Mouse (Mus musculus) NIH3T3 (cell line): Measurements from ENCODE around the gene AL607142.1.

ENCODE experiments used
- DNase-seq: peaks from one replicate; pipeline ENCODE4 v3.0.0-alpha.2; 2012; ENCODE audit warnings: low read depth

The AL607142.1 gene

DNA sequence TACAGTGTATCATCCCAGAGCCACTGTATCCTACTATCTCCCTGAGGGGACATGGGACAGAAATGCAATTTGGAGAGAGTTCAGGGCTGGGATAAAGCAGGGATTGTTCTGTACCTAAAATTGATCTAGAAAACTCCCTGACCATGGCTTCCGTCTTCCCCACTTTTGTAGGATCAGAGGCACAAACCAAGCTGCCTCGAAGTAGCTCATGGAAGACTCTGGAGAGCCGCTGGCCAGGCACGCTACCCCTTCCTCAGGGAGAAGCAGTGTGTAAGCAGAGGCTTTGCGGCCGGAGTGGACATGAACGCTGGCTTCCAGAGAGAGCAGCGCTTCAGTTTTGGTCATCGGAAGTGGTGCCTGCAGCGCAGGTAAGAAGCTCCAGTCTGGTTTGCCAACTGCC is at the start of gene AL607142.1:
TSS of gene AL607142.1 (plus strand) at position 301 of the 400 bp plus-strand sequence.
- no peak for DNase-seq

DNA sequence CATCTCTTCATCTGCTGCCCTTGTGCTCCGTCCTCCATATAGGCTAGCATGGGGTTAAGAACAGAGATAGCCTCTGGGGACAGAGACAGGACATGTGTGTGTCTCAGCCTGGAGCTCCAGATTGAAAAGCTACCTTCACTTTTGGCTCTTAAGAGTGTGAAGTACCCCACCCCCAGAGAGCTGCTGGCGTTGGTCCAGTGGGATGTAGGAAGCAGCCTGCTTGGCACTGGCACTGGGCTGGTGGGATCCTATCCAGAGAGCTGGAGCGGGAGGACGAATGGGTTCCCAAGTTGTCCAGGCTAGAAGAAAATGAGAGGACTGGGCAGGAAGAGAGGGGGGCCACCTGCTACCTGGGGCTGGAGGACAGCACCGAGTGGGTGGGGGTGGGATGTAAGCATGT is 46.4 kb upstream of the AL607142.1 start:
- DNase-seq: no peak

DNA sequence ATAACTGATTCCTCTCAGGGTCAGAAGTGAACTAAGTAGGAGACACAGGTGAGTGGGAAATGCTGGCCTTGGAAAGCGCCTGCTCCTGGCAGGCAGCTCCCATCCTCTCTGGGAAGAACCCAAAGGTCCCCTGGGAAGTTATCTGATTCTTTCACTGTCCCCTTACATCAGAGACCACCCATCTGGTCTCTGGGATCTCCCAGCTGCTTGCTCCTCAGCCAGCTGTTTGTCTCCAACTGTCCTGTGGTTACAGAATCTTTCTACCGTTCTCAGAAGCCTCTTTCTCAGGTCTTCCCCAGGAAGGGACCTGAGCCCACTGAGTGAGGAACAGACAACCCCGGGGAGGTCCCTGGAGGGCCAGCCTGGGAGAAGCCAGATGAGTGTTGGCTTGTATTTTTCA is 42.4 kb upstream of the AL607142.1 start:
- DNase-seq: peak; percentile 57

DNA sequence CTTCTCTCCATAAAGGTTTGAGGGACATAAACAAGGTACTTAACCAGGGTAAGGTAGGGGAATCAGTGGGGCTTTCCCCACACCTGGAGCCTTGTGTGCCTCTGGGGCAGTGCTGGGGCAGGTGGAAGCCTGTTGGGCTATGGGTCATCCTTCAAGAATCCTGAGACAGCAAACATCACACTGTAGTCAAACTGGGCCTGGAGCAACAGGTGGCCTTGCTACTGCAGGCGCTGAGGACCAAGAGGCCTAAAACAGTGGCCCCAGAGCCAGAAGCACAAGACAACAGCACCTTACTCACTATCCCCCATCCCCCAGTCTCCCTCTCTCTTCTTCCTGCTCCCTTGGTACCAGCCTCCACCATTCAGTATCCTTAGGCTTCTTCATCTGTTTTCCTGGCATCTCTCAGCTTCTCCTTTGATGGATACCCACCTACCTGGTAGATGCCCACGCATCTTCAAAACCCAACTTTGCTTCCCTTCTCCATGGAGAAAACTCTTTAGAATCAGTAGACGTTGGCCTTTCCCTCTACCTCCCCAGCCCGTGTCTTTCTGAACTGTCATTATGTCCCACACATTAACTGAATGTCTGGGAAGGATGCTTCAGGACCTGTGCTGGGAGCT is 41.5 kb upstream of the AL607142.1 start:
- DNase-seq: no peak

DNA sequence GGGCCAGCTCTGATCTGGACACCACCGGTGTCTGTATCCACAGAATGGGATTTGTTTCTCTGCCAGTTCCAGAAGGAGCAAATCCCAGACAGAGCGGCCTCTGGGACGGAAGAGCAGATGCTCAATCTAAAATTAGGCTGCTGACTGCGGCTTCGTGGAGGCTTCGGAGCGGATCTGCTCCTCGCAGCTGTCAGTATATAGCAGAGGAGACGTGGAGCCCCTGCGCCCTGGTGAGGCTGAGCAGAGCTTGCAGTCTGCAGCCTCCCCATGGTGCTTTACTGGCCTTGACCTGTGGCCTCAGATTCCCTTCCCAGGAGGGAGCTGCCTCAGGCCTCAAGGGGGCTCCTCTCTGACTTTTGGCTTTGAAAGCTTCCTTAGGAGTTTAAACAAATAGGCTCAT is 40.7 kb upstream of the AL607142.1 start:
- DNase-seq: no peak

DNA sequence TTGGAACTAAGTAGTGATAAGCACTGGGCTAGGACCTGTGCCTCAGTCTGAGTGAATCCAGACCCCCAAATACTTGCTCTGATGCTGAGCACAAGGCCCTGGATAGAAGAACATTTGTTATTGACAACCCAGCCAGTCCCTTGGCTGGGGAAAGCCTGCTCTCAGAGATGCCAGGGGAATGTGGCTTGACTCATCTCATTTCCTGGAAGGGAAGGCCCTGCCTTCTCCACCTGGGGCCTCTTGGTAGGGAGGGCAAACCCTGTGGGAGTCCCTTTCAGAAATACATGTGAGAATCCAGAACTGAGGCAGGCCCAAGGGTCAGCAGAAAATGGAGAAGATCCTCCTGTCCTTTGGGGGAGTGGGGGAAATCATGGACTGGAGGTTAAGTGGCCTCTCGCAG is 37.1 kb upstream of the AL607142.1 start:
- DNase-seq: peak; percentile 82

DNA sequence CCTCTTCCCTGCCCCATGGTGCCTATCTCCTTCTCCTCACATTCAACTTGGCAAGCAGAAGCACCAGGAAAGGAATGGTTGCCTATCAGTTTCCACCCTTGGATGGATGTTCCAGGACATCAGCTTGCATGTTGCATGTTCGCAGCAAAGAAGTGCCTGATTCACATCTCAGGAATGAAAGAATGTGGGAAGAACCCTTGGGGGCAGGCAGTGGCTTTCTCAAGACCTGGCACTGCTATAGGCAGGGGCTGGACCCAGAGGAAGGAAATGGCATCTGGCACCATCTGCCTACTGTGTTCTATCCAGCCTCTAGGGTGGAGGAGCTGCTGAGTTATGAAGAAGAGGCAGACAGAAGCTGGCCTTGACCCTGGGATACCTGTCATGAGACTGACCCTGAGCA is 34.9 kb upstream of the AL607142.1 start:
- DNase-seq: peak; percentile 81

DNA sequence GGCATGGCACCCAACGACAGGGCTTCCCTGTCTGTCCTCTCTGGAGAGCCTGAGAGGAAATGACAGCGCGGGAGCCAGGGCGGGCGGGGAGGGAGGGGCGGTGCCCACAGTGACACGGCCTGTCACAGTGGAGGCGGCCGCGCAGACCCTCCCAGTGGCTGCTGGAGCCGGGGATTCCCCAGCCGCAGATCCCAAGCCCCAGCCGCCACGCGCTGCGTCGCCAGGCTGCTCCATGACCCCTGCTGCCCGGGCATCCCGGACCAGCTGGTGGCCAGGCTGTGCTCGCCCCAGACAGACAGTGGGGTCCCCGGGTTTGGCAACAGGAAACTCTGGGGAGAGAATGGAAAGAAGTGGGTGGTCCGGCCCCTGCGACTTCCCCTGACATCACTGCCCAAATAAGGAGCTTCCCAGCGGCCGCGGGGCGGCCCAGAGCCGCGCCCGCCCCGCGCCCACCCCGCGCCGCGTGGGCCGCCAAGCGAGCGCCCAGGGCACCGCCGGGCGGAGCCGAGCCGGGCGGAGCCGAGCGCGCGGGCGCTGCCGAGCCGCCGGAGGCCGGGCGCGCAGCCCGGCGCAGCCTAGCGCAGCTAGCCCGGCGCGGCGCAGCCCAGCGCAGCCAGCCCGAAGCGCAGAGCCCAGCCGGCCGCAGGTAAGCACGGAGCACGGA is 32.3 kb upstream of the AL607142.1 start:
- DNase-seq: peak; percentile 81

DNA sequence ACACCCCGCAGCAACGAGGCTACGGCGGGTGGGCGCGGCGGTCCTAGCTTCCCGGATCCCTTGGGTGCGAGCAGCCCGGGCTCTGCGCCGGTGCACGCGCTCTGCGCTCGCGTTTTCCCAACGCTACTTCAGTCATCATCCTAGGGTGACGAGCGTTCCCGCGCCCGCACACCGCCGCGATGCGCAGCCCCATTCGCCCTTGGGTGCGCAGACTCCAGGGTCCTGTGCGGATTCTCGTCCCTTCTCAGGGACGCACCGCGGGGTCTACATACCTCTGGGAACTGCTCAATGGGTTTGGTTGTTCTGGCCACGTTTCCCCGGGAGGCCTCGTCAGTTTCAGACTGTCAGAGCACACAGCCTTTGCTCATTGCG is 31.8 kb upstream of the AL607142.1 start:
- DNase-seq: no peak

DNA sequence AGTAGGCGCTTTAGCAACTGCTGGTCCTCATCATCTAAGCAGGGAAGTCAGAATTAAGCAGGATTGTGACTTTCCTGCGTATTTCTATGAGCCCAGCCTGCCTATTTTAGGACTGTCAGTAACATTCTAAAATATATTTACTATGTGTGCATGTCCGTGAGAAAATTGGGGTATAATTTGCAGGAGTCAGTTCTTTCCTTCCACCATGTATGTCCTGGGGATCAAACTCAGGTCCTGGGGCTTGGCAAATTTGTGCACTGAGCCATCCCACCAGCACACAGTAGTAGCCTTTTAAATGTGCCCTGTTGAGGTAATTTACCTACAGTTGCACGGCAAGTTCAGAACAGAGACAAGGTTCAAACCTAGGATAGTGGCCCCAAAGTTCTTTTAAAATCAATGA is 28.5 kb upstream of the AL607142.1 start:
- DNase-seq: no peak

DNA sequence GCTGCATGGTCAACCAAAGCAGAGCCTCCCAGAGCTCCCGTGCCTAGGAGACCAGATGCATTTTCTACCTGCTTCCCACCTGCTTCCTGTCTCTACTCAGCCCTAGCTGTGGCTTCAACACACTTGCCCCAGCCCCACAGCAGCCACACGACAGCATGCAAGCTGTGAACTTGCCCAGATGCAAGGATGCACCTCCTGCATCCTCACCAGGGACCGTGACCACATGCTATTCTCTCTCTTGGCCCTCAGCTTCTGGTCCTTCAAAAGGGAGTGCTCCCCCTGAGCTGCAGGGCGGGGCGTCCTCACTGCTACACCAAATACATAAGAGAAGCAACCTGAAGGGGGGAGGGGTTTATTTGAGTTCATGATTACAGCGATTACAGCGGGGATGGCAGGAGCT is 27.8 kb upstream of the AL607142.1 start:
- DNase-seq: no peak

DNA sequence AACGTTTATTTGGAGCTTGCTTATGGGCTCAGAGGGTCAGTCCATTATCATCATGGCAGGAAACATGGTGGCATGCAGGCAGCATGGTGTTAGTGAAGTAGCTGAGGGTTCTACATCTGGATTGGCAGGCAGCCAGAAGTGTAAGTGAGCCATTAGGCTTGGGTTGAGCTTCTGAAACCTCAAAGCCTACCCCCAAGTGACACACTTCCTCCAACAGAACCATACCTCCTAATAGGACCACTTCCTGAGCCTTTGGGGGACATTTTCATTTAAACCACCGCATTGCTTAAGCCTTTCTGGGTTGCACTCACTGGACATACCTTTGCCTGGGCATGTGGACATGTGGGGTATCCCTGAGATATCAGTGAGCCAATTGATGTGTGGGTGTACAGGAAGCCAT is 23.3 kb upstream of the AL607142.1 start:
- no peak for DNase-seq

DNA sequence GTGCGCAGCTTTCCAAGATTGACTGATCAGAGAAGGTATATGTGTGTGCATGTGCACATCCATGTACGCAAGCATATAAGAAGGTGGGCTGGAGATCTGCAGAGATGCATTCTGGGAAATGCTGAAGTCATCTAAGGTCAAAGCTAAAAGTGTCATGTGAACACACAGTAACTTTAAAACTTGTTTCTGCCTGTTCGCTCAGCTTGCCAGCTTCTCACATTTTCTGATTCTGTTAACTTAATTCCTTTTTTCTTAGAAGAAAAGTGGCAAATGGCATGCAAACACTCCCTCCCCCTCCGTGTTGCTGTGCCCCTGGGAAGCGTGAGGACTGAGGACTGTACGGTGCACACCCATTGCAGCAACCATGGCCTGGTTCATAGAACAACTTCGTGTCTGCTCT is 22.3 kb upstream of the AL607142.1 start:
- no peak for DNase-seq

DNA sequence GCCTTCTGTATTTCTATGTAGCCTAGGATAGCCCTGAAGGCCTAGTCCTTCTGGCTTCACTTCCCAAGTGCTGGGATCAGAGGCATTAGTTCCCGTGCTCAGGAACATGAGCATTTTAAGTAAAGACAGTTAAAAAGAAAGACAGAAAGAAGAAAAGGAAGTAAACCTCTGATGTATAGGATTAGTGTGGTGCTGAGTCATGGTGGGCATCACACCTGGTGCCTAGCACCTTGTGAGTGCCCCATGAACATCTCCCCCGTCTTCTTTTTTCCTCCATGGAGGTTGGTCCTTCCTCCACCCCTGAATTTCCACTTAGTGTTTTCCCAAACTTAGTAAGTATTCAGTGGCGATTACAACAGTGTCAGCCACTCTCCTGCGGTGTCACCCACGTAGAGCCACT is 20.2 kb upstream of the AL607142.1 start:
- DNase-seq: no peak

DNA sequence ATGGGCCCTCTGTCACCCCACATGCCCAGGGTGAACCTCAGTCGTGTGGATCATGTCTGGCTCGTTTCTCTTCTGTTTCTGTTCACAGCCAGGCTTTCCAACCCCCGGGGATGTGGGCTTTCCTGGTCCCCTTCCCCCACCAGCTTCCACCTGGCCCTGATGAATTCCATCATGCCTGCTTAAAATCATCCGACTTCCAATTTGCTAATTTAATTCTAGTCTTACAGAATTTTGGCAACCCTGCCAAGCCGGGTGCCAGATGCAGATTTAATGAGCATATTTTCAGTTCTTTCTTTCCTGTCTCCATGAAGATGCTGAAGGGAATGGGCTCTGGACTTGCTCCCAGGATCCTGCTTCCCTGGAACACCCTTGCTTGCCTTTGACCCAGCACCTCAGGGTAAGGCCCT is 19.7 kb upstream of the AL607142.1 start:
- DNase-seq: no peak

DNA sequence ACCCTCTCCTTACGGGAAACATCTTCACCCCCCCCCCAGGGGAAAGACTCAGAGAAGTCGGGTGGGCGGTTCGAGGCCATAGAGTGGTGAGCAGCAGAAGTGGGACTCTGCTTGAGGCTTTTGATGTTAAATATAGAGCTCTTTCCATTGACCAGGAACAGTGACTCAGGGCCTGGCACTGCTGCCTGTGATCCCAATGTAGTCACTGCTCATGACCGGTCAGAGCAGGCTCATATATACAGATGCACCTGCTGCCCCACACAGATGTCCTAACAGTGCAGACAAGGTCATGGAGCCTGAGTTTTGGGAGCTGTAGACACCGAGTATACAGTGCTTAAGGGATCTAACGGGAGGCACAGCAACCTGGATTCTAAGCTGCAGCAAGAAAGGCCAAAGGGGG is 18.9 kb upstream of the AL607142.1 start:
- no peak for DNase-seq

DNA sequence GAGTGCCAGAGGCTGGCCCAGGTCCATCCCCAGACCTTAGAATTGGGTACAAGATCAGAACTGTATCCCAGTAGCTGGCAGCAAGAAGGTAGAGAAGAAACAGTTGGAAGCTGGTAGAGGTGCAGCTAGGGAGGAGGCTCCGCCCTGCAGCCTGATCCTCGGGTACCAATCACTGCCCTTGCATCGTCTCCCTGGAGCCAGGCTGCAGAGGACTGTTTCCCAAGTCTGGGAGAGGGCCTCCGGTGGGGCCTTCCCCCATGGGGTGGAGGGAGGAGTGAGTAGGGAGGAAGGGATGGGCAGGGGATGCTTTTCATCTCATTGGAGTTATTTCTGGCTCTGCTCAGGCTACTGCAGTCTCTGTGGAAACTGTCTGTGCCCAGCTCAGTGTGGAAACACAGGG is 17.7 kb upstream of the AL607142.1 start:
- DNase-seq: no peak

DNA sequence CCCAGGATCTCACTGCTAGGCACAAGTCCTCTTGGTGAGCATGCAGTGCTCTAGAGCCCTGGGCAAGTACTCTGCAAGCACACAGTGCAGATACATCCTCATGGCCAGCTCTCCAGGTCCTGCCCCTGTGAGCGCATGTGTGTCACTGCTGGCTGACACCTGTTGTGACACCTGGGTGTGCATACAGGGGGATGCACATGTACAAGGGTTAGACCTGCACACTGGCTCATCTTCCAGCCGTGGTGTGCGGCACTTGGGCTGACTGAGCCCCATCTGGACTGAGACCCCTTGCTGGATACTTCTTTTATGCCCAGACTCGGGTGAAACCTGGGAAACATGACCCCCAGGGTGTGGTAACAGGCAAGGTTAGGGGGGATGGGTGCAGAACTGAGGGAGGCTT is 16.5 kb upstream of the AL607142.1 start:
- DNase-seq: no peak

DNA sequence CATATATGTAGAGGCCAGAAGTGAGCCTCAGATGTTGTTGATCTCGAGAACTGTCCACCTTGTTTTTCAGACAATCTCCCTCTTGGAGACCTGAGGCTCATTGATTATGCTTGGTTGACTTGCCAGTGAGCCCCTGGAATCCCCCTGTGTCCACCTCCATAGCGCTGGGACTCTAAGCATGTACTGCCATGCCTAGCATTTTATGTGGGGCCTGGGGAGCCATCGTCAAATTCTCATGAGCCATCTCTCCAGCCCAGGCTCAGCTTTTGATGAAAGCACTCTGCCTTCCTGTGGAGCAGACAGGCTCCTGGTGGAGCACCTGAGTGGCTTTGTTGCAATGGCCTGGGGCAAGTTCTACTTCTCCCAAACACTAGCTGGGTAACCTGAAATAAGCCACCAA is 14.9 kb upstream of the AL607142.1 start:
- no peak for DNase-seq

DNA sequence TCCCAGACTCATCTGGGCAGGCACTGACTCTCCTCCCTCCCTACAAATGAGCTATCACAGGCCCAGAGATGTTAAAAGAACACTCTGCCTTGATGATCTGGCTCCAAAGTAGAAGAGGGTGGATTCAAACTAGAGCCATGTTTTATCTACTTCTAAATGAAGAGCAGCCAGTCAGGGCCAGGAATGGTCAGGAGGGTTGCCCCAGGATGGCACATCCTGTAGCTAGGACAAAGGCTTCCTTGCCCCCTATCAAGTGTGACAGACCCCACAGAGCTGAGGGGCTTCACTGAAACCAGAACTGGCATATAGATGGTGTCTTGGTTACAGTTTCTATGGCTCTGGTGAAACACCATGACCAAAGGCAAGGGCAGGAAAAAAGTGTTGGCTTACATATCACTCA is 12.3 kb upstream of the AL607142.1 start:
- DNase-seq: no peak

DNA sequence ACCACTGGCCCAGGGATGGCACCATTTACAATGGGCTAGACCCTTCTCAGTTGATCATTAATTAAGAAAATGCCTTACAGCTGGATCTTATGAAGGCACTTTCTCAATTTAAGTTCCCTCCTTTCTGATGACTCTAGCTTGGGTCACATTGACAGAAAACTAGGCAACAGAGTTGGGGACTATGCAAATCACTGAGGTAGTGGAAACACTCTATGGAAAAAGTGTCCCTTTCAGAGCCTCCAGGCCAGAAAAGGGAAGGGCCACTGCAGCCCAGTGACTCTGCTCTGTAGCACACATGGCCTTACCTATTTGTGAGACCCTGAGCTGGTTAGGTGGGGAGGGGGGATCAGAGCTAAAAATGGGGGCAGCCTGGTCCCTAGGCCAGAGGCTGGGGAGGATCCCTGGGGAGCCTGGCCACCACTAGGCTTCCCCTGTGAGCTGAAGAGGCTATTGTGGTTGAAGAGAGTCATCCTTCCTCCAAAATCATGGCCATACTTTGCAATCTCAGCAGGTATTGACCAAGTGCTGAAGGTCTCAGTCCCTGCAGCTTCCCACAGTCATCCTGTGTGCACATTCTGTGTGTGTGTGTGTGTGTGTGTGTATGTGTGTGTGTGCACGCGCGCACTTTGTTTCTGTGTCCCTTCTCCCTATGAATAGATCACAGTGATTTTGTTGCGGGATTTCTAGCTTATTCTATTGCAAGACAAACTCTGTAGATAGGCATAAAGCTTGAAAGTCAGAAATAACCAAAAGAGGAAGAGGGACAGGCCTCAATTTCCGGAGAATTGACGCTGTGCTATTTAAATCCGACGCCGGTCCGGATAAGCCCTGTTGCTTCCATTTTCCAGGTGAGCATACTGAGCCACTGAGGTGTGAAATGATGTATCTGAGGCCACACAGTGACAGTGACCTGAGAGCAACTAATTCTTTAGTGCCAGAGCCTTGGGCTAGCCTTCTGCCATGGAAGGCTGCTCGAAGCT is 11.5 kb upstream of the AL607142.1 start:
- no peak for DNase-seq

DNA sequence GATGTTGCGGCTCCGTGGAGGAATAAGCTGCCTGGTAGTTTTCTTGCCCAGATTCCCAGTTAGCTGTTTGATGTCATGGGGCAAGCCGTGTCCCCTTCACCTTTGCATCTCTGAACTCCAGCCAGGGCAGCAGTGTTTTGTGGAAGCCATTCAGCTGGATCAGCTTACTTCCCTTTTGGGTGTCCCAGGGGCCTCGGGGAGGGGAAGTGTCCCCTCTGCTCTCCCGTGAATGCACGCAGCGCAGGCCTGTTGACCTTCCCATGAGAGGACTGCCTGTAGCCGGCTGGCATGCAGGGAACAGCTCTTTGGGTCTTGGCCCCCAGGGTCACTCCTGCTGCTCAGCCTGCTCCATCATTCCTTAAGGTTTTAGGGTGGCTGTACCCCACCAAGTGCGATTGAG is 10.7 kb upstream of the AL607142.1 start:
- no peak for DNase-seq

DNA sequence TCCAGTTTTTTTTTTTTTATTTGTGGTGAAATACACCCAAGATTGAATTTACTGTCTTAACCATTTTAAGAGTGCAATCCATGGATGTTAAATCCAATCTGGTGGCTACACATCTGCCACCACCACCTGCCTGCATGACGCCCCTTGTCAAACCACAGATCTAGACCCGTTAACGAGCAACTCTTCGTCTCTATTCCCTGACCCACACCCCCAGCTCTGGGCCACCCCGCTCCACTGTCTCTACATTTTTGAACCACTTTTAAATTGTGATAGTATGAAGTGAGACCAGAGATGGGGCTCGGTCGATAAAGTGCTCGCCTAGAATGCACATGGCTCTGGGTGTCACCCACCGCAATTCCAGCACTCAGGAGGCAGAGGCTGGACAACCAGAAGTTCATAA is 8.3 kb upstream of the AL607142.1 start:
- DNase-seq: no peak
